Mouse (Mus musculus) kidney, embryonic 14.5 days (tissue): ENCODE data around the gene Foxc1. TPM values are rescaled to one million over a fixed set of nuclear protein-coding genes. Genes with fewer than 3 reads are reported as not detected.

ENCODE experiments used
- ATAC-seq: fragments of 200-750 bp; cut with Nextera tagmentation; 2 replicates; pipeline ENCODE4 v1.8.0; 2017; ENCODE audit warnings: moderate number of reproducible peaks, mild to moderate bottlenecking, moderate TSS enrichment, moderate library complexity; ENCODE audit not compliant: low FRiP score, low TSS enrichment
- H3K27ac ChIP-seq: fragments of 300-500 bp; sonication (generic); 2 replicates; pipeline ENCODE4 v1.5.1; 2014; ENCODE audit warnings: low read depth, mild to moderate bottlenecking, low read length, moderate library complexity, mixed read lengths
- H3K27me3 ChIP-seq: fragments of 300-500 bp; sonication (generic); 2 replicates; pipeline ENCODE4 v1.6.1; 2014; ENCODE audit warnings: mild to moderate bottlenecking, low read length; ENCODE audit not compliant: control insufficient read depth, insufficient read depth
- H3K36me3 ChIP-seq: fragments of 300-500 bp; sonication (generic); 2 replicates; pipeline ENCODE4 v1.6.1; 2014; ENCODE audit warnings: low read length, mixed read lengths; ENCODE audit not compliant: control insufficient read depth, insufficient read depth
- H3K4me1 ChIP-seq: fragments of 300-500 bp; sonication (generic); 2 replicates; pipeline ENCODE4 v1.6.1; 2014; ENCODE audit warnings: low read length, mixed read lengths; ENCODE audit not compliant: control insufficient read depth, insufficient read depth
- H3K4me2 ChIP-seq: fragments of 300-500 bp; sonication (generic); replicated peaks from 2 replicates; pipeline ENCODE4 v1.6.1; 2014; ENCODE audit warnings: low read depth, mild to moderate bottlenecking, low read length
- H3K4me3 ChIP-seq: fragments of 300-500 bp; sonication (generic); 2 replicates; pipeline ENCODE4 v1.5.1; 2014; ENCODE audit warnings: mild to moderate bottlenecking, low read length
- H3K9ac ChIP-seq: fragments of 300-500 bp; sonication (generic); 2 replicates; pipeline ENCODE4 v1.6.1; 2014; ENCODE audit warnings: low read depth, mild to moderate bottlenecking, low read length, moderate library complexity
- H3K9me3 ChIP-seq: fragments of 300-500 bp; sonication (generic); 2 replicates; pipeline ENCODE4 v1.6.1; 2016; ENCODE audit warnings: low read length; ENCODE audit not compliant: control insufficient read depth
- WGBS: fragments of 180-500 bp; shearing (Covaris S2); extraction: QIAGEN DNeasy Blood & Tissue Kit; methylation state at CpG from one replicate; pipeline ENCODE4 v1.1.7; 2014; 5-methylcytosine and 5-hydroxymethylcytosine counted together
- polyA plus RNA-seq: library from polyadenylated mRNA; unstranded; fragments of >200 nt; fragmentation: Nextera tagmentation; extraction: Ambion mirVana; gene quantifications from 2 replicates; pipeline ENCODE4 v1.2.1, GENCODE M21; 2014

Gene Foxc1
- polyA plus RNA-seq, 1 experiment from 2014 or later: 9.9 TPM

GRCm38 (mm10) chr13:31808804-31809420 lies 2.5 kb downstream of the Foxc1 start:
- H3K4me1 ChIP-seq: peaks cover 17% of the 10 kb centered on the region
- H3K9ac ChIP-seq: peak overlapping the region; percentile 97
- H3K27ac ChIP-seq: peak overlapping the region; percentile 100; the same call in 1 of the 2 replicates
- H3K4me2 ChIP-seq: peak overlapping the region; percentile 84
- no peaks in the 10 kb centered on the region for H3K27me3 ChIP-seq
- H3K9me3 ChIP-seq: no peaks in the 10 kb centered on the region
- peak overlapping the region; percentile 80 for H3K4me3 ChIP-seq
- peaks cover 10% of the 10 kb centered on the region; the same call in 1 of the 2 replicates for H3K36me3 ChIP-seq
- 2% methylated on average over 16 of the region's 16 CpGs for WGBS
- no peak for ATAC-seq

GRCm38 (mm10) chr13:31809701-31810100 lies 3.3 kb downstream of the Foxc1 start:
- 7% methylated on average over 6 of the region's 6 CpGs for WGBS

DNA sequence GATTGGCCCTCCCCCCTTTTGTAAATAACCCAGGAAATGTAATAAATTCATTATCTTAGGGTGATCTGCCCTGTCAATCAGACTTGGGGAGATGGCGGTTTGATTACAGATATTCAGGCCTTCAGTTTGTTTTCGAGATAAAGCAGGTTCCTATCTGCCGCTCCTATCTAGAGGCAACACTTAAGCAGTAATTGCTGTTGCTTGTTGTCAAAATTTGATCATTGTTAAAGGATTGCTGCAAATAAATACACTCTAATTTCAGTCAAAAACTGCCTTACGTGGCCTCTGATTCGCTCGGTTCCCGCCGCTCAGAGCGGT lies 3.9 kb downstream of the Foxc1 start:
- H3K27ac ChIP-seq: peak overlapping the region; percentile 87
- H3K4me1 ChIP-seq: peaks cover 20% of the 10 kb centered on the region
- peaks cover 10% of the 10 kb centered on the region; the same call in 1 of the 2 replicates for H3K36me3 ChIP-seq
- peak overlapping the region; percentile 90 for H3K9ac ChIP-seq
- ATAC-seq: no peak
- no peaks in the 10 kb centered on the region for H3K9me3 ChIP-seq
- peak overlapping the region; percentile 80 for H3K4me3 ChIP-seq
- under 1% methylated on average over 9 of the region's 9 CpGs for WGBS
- H3K4me2 ChIP-seq: peak overlapping the region; percentile 79
- H3K27me3 ChIP-seq: no peaks in the 10 kb centered on the region

More at GRCm38 (mm10) chr13:31809701-31810100, 3.3 kb downstream of the Foxc1 start:
- H3K27me3 ChIP-seq: no peaks in the 10 kb centered on the region
- no peak for ATAC-seq
- no peaks in the 10 kb centered on the region for H3K9me3 ChIP-seq
- H3K9ac ChIP-seq: peak overlapping the region; percentile 61
- peak overlapping the region; percentile 84 for H3K4me2 ChIP-seq
- H3K4me1 ChIP-seq: peaks cover 17% of the 10 kb centered on the region
- peak overlapping the region; percentile 80 for H3K4me3 ChIP-seq
- H3K27ac ChIP-seq: no peak overlapping the region
- peaks cover 10% of the 10 kb centered on the region; the same call in 1 of the 2 replicates for H3K36me3 ChIP-seq

GRCm38 (mm10) chr13:31810693-31811541 lies 4.5 kb downstream of the Foxc1 start:
- WGBS: under 1% methylated on average over 55 of the region's 65 CpGs
- Histone ChIP-seq H3K4me3 (peak overlapping the region; percentile 80), H3K4me2 (peak overlapping the region; percentile 79), H3K27ac (peak overlapping the region; percentile 87), H3K4me1 (peaks cover 23% of the 10 kb centered on the region), H3K9me3 (no peaks in the 10 kb centered on the region), H3K36me3 (peaks cover 10% of the 10 kb centered on the region; the same call in 1 of the 2 replicates), H3K9ac (peak overlapping the region; percentile 90), H3K27me3 (no peaks in the 10 kb centered on the region)
- ATAC-seq: peak; percentile 6; the same call in 1 of the 2 replicates

- Histone ChIP-seq H3K27me3 (no peaks in the 10 kb centered on the region), H3K36me3 (peaks cover 10% of the 10 kb centered on the region; the same call in 1 of the 2 replicates), H3K4me2 (peak overlapping the region; percentile 79), H3K4me3 (peak overlapping the region; percentile 80), H3K9me3 (no peaks in the 10 kb centered on the region), H3K27ac (peak overlapping the region; percentile 87), H3K9ac (peak overlapping the region; percentile 90), H3K4me1 (peaks cover 28% of the 10 kb centered on the region)
- WGBS: 4% methylated on average over 43 of the region's 44 CpGs
- ATAC-seq: no peak
Observed at GRCm38 (mm10) chr13:31811542-31812021, 5.1 kb downstream of the Foxc1 start.

DNA sequence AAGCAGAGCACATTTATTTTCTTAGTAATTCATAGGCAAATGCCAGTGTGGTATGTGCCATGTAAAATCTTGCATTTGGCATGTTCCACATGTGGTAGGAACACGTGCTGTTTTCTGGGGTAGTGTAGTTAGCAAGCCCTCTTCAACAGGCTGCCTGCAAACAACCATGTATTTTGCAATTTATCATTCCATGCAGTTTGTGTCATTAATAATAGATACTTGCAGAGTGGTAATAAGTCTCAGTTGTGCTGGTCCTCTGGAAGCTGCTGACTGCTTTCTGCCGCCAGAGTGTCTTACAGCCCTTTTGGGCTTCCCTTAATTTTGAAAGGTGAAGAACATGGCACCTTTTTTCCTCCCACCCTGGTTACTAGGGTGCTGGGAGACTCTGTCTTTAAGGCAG lies 6.3 kb downstream of the Foxc1 start:
- H3K36me3 ChIP-seq: peaks cover 10% of the 10 kb centered on the region; the same call in 1 of the 2 replicates
- no peak for ATAC-seq
- no peaks in the 10 kb centered on the region for H3K9me3 ChIP-seq
- no peak overlapping the region for H3K9ac ChIP-seq
- no peak overlapping the region for H3K27ac ChIP-seq
- H3K4me3 ChIP-seq: peak overlapping the region; percentile 80; the same call in 1 of the 2 replicates
- no peaks in the 10 kb centered on the region for H3K27me3 ChIP-seq
- H3K4me2 ChIP-seq: peak overlapping the region; percentile 79
- 25% methylated on average over 2 of the region's 2 CpGs for WGBS
- H3K4me1 ChIP-seq: peaks cover 28% of the 10 kb centered on the region

DNA sequence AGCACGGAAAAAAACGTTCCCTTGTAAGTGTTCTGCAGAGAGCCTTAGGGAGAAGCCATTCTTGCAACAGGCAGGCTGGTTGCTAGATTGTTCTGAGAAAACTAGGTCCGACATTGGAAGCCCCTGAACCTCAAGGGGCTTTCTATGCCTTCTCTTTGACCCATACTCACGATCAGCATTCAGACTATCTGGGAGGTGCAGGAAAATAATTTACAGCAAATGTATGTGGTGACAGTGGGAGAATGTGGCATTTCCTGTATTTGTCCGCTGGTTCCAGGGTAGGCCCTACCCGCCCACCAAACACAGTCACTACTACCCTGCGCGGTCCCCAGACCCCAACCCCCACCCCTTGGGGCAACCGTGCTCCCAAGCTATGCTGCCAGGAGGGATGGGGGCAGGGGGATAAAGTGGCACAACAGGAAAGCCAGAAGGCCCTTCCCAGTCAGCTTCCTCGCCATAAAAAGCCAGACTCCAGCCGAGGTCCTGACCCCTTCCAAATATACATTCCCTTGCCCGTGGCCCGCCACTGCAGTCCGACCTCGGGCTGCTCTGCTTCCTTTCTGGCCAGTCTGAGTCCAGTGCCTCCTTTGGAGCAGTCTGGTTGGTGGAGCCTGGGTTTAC lies 9.1 kb downstream of the Foxc1 start:
- Histone ChIP-seq H3K4me1 (peaks cover 50% of the 10 kb centered on the region), H3K9me3 (no peaks in the 10 kb centered on the region), H3K27ac (peak overlapping the region; percentile 39; the same call in 1 of the 2 replicates), H3K4me2 (peak overlapping the region; percentile 31), H3K4me3 (no peak overlapping the region), H3K9ac (0 out of 2 replicates have a peak overlapping the region, but pooled peaks have one; percentile 1), H3K36me3 (no peaks in the 10 kb centered on the region), H3K27me3 (no peaks in the 10 kb centered on the region)
- WGBS: 12% methylated on average over 15 of the region's 15 CpGs
- ATAC-seq: peak; percentile 17; the same call in 1 of the 2 replicates

DNA sequence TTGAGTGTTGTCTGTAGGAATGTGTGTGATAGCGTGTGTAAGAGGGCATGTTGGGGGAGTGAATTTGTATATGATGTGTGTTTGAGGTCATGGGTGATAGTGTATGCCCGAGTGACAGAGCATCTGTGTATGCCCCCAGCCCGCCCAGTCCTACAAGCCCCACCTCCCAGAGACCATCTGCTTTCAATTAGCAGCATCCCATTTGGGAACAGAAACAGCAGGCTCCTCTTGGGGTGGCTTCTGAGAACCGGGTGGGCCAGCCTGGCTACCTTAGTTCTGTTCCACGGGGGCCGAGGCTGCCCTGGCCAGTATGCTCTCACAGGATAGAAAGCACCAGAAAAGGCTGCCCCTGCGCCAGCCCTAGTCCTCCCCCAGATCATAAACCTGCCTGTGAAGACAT lies 11.9 kb downstream of the Foxc1 start:
- no peaks in the 10 kb centered on the region for H3K9me3 ChIP-seq

More for the DNA sequence above, 11.9 kb downstream of the Foxc1 start:
- WGBS: 27% methylated on average over 7 of the region's 7 CpGs
- Histone ChIP-seq H3K4me2 (no peak overlapping the region; the same call in 1 of the 2 replicates), H3K4me1 (peaks cover 74% of the 10 kb centered on the region), H3K27ac (0 out of 2 replicates have a peak overlapping the region, but pooled peaks have one; percentile 11), H3K9ac (no peak overlapping the region), H3K36me3 (no peaks in the 10 kb centered on the region), H3K4me3 (no peak overlapping the region), H3K27me3 (no peaks in the 10 kb centered on the region)
- ATAC-seq: no peak; the same call in 1 of the 2 replicates
